Mouse (Mus musculus): ENCODE measurements around the gene Ptprg. TPM values are rescaled to one million over a fixed set of nuclear protein-coding genes. Genes with fewer than 3 reads are reported as not detected.

Gene Ptprg
- total RNA-seq, 2 experiments from 2014 or later: 1.7 TPM; not detected in 1

DNA sequence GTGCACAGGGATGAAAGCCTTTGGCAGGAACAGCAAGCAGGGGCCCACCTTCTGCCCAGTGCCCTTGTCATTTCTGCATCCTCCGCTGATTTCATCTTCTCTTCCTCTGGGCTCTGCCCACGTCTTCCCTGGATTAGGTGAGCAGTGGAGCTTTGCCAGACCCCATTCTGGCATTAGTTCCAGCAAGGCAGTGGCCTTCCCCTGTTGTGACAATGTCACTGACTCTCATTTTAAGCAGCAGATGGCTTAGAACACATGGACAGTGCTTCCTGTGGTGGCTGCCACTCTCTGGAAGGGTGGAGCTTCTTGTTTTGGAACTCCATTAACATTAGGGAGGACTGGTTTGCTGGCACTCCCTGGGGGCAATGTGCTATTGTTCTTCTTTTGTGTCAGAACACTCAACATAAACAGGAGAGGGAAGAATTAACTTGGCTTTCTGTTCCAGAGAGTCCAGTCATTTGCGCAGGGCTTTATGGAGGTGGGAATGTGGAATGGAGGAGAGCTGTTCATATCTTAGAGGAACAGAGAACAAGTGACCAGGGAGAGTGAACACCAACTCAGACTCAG, 119.7 kb downstream of the Ptprg start:
- ATAC-seq (replicated peaks; ENCODE audit: low FRiP score, poor library complexity, severe bottlenecking): no peak

DNA sequence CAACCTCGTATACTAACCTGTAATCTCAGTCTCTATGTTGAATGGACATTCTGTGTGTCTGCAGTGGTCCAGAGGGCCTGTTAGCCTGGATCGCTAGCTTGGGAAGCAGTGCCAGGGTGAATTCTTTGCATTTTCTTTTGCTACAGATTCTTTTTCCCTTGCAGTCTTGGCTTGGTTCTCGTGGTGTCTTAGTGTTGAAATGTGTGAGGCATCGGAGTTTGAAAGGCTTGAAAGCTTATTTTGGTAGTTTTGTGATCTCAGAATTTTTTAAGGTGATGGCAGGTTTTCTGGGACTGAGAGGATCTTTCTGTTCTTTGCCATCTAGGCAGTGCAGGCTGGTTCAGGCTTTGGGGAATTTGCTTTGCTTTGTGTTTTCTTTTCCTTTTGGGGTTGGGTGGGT, 124.9 kb downstream of the Ptprg start:
- no peak for ATAC-seq (replicated peaks; ENCODE audit: low FRiP score, poor library complexity, severe bottlenecking)

GRCm38 (mm10) chr14:11679741-11680140, 126.4 kb downstream of the Ptprg start:
- no peak for ATAC-seq (replicated peaks; ENCODE audit: low FRiP score, poor library complexity, severe bottlenecking)

DNA sequence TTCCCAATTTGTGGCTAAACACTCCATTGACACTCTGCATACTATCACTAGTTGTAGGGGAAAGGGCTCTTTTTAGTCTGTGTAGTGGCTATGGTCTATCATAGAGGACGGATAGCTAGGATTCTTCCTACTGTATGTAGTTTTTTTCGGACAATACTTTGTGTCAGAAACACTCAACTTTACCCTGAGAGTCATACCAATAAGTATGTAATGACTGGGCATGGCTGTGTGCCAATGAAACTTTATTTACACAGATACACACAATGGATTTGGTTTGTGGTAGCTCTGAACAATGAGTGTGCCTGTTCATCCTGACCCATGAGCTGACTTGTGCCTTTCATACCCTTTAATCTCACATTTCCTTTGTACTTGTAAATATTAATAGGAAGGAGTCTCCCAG, 127.3 kb downstream of the Ptprg start:
- no peak for ATAC-seq (replicated peaks; ENCODE audit: low FRiP score, poor library complexity, severe bottlenecking)

DNA sequence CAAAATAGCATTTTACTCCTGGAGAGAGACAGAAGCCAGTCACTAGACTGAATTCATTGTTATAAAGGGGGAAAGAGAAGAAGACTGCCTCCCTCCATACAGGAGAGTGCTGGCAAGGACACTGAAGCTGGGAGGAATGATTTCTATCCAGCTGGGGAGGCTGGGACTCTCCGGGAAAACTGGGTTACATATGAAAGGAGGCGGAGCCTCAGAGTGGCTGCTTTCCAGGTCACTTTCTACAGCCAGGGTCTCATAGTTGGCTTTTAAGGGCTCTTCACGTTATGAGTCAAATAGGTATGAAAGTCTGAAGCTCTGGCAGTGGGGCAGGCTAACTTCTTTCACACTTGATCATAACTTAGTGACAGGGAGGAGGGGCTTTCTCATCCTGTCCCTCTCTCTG, 129.1 kb downstream of the Ptprg start:
- no peak for ATAC-seq (replicated peaks; ENCODE audit: low FRiP score, poor library complexity, severe bottlenecking)

- no peak for ATAC-seq (replicated peaks; ENCODE audit: low FRiP score, poor library complexity, severe bottlenecking)
Measured at GRCm38 (mm10) chr14:11683386-11684081, 130.2 kb downstream of the Ptprg start.

DNA sequence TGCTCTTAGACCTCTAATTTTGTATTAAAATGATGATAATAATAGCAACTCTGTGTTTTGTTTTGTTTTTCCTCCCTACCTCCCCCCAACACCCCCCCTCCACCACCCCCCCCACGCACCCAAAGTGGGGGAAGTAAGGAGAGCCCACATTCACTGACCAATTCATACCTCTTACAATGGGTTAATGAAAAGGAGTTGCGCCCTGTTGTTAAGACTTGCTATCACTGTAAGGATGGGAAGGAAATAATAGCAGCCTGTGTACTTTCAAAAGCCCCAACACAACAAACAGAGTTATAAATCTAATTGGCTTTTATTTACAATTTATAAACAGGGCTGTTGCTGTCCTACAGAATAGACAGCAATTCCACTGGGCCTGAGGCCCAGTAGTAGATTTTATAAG, 130.8 kb downstream of the Ptprg start:
- no peak for ATAC-seq (replicated peaks; ENCODE audit: low FRiP score, poor library complexity, severe bottlenecking)

- ATAC-seq (replicated peaks; ENCODE audit: low FRiP score, poor library complexity, severe bottlenecking): no peak
Measured at GRCm38 (mm10) chr14:11687541-11687940, 134.2 kb downstream of the Ptprg start.

GRCm38 (mm10) chr14:11688142-11688541, 134.8 kb downstream of the Ptprg start:
- no peak for ATAC-seq (replicated peaks; ENCODE audit: low FRiP score, poor library complexity, severe bottlenecking)

DNA sequence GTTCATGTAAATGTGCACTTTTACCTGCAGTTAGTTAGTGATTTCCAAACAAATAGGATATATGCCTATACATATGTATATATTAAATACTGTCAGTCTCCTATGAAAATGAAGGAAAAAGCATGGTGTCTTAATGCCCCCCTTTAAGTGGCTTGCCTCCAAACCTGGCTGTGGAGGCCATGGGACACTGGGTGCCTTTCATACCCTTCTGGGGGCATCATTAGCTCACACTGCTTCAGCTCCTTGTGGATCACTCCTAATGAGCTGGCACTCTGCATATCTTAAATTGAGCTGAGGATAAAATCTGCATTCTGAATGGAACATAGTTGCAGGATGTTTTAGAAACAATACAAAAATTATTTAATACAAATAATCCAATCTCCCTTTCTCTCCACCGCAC, 136.7 kb downstream of the Ptprg start:
- ATAC-seq (replicated peaks; ENCODE audit: low FRiP score, poor library complexity, severe bottlenecking): no peak

DNA sequence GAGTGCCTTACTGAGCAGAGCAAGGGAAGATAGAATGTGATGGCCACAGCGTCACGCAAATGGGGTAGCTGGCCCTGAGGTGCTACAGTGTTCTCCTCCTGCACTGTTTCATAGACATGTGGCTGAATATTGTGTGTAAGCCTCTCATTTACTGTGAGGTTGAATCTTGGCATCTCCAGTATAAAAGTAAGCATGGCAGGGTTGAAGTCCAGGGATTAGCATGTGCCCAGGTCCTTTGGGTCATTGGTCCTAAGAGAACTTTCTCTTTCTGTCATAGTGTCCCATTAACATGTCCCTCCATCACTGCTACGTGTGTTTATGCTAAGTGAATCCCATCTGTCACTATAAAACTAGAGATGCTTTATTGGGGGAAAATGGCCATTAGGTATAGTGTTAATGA, 138.2 kb downstream of the Ptprg start:
- no peak for ATAC-seq (replicated peaks; ENCODE audit: low FRiP score, poor library complexity, severe bottlenecking)

DNA sequence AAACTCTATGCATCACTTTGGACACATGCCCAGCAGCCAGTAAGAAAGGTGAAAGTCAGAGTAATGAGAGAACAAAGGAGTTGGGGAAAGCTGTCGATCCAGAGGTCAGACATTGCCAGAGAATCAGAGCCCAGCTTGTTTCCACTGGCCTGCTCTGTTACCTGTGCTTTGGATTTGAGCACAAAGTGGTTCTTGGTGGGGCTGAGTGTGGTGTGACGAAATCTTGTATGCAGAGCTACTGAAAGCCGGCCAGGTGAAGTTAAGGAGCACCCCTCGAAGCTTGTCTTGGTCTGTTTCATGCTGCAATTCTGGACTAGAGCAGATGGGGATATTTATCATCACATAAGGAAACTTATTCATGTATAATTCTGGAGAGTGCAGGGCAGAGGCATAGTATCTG, 145.5 kb downstream of the Ptprg start:
- ATAC-seq (replicated peaks; ENCODE audit: low FRiP score, poor library complexity, severe bottlenecking): no peak

GRCm38 (mm10) chr14:11699654-11700053, 146.3 kb downstream of the Ptprg start:
- ATAC-seq (replicated peaks; ENCODE audit: low FRiP score, poor library complexity, severe bottlenecking): no peak

DNA sequence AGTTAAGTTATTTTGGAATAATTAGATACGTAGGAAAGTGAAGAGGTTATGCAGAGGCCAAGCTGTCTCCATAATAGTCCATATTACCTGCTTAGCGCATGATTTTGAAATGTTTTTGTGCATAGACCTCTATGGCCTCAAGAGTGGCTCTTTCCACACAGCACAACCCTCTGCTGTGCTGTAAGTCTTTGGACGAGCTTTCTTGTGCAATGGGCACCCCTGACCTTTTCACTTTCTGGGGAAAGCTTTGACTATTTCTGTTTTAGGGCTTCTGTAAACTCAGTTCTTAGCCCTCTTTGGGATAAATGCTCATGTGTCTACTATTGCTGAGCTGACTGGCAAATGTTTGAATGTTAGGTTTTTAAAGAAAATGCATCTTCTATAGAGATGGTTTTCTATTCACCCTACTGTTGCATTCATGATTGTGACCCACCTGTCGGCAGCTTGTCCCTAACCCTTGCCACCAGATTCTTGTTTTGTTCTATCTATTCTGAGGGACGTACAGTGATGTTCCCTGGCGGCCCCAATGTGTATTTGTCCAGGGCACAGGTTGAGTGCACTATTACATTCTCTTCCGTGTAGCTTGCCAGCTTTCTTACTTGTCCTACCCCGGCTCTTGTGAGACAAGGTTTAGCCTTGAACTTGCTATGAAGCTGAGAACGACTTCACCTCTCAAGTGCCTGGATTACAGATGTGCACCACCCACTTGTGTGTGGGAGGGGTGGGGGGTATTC, 148.4 kb downstream of the Ptprg start:
- ATAC-seq (replicated peaks; ENCODE audit: low FRiP score, poor library complexity, severe bottlenecking): no peak

- no peak for ATAC-seq (replicated peaks; ENCODE audit: low FRiP score, poor library complexity, severe bottlenecking)
Measured at GRCm38 (mm10) chr14:11702770-11703477, 149.6 kb downstream of the Ptprg start.

DNA sequence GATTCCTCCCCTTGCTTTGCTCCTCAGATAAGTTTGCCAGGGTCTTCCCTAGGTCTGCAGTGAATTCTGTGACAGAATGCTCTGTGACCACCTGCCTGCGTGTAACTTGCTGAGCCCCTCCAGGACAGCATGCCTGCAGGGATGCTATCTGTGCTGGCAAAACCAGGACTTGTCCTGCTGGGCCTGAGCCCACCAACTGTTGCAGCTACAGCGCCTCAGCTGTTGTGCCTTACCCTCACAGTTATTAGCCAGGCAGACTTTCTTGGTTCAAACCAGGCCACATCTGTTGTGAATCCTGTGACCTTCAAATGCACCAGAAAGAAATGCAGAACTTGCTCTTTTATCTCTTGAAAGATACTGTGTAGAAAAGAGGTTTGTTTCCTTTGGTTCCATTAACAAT, 151.5 kb downstream of the Ptprg start:
- ATAC-seq (replicated peaks; ENCODE audit: low FRiP score, poor library complexity, severe bottlenecking): no peak

- no peak for ATAC-seq (replicated peaks; ENCODE audit: low FRiP score, poor library complexity, severe bottlenecking)
Measured at GRCm38 (mm10) chr14:11709352-11709751, 156.0 kb downstream of the Ptprg start.

DNA sequence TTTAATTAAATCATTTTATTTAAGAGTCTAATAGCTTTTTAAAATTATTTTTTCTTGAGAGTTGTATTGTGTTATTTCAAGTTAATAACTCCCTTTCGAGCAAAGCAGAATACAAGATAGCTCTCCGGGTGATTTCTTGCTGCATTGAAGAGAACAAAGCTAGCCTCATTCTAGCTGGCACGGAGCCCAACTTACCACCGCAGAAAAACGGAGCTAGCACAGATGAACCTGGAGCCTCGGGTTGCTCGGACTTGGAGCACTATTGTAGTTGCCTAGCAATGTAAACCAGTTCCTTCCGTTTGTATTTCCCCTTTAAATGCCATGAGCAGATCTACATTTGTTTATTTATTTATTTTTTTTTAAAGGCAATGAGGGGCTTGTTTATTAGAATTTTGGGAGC, 156.5 kb downstream of the Ptprg start:
- no peak for ATAC-seq (replicated peaks; ENCODE audit: low FRiP score, poor library complexity, severe bottlenecking)

- ATAC-seq (replicated peaks; ENCODE audit: low FRiP score, poor library complexity, severe bottlenecking): no peak
Measured at GRCm38 (mm10) chr14:11710410-11711122, 157.2 kb downstream of the Ptprg start.

GRCm38 (mm10) chr14:11712146-11712545, 158.8 kb downstream of the Ptprg start:
- ATAC-seq (replicated peaks; ENCODE audit: low FRiP score, poor library complexity, severe bottlenecking): no peak

Measured in erythroid progenitor cell, adult 5-6 weeks (primary cell).